In the genomic region with DNA sequence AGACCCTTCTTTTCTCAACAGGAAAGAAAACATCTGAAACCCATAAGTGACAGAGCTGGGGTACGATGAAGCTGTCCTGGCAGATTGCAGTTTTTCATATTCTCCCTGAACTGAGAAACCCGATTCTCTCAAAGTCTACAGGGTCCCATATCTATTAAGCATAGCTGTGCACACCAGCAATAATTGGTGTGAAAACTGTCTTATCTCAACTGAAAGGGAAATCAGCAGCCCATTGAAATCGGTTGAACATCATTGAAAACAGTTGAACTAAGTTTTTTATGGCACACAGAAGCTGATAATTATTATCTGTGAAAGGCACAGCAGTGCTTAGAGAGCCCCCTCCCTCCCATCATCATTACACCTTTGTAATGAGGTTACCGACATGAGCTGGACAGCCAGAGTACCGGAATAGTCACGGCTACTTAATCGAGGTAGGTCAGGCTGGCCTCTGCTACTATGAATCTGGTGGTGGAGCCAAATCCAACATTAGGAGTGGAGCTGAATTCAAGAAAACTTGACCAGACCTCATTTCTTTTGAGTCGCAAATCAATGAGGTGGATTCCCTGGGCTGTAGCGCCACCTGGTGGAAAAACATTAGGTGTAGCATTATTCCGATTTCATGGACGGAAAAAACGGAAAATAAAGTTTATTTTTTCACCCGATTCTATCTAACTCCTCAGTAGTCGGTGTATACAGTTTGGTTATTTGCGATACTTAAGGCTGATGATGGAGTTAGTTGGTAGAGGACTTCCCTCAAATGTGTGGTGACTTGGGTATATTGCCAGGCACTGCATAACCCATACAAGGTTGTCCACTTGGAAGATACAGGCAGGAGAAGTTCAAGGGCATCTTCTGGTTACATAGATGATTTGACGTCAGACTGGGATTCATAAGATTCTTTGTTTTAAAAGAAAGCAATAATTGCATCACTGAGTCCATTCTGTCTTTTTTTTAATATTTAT, we compare ENCODE assay signal across 8 mouse cellular contexts. TPM values are rescaled to one million over a fixed set of nuclear protein-coding genes. Genes with fewer than 3 reads are reported as not detected.
A peak's percentile ranks its signal among the peaks of the same experiment; 100 is the strongest.
DNase-seq lines count a peak whose midpoint lies in the region; ATAC-seq and TF ChIP-seq lines count a peak whose summit lies in the region.

No protein-coding gene starts in this region.

- intact Hi-C loops in heart, adult 2 months (cut with DNase I), result loop anchor here (1.0 to 5.0 kb wide), 5 partner anchors 32 to 168 kb away; a partner anchor contains a TSS

- no peak overlapping the region for H3K4me2 ChIP-seq in midbrain, embryonic 16.5 days (ENCODE audit: low read length)
- peak overlapping the region; percentile 36 for H3K4me2 ChIP-seq in kidney, embryonic 15.5 days
- 0 out of 2 replicates have a peak overlapping the region, but pooled peaks have one; percentile 37 for H3K4me2 ChIP-seq in liver, embryonic 13.5 days
- no peak overlapping the region for H3K4me2 ChIP-seq in neural tube, embryonic 13.5 days

- H3K9me3 ChIP-seq in midbrain, embryonic 10.5 days (replicated peaks), result no peaks in the 10 kb centered on the region
- no peaks in the 10 kb centered on the region for H3K9me3 ChIP-seq in midbrain, embryonic 16.5 days (replicated peaks; ENCODE audit: control insufficient read depth, low read length, poor library complexity, severe bottlenecking)
- H3K9me3 ChIP-seq in kidney, embryonic 15.5 days (replicated peaks), result no peaks in the 10 kb centered on the region
- H3K9me3 ChIP-seq in liver, embryonic 13.5 days (replicated peaks), result no peaks in the 10 kb centered on the region
- H3K9me3 ChIP-seq in neural tube, embryonic 13.5 days, result no peaks in the 10 kb centered on the region

- H3K4me3 ChIP-seq in midbrain, embryonic 10.5 days, result no peak overlapping the region
- no peak overlapping the region for H3K4me3 ChIP-seq in midbrain, embryonic 16.5 days (ENCODE audit: low read depth, low read length)
- H3K4me3 ChIP-seq in heart, adult 2 months, result no peak overlapping the region
- no peak overlapping the region for H3K4me3 ChIP-seq in kidney, embryonic 15.5 days (replicated peaks)
- H3K4me3 ChIP-seq in liver, embryonic 13.5 days (replicated peaks), result no peak overlapping the region
- H3K4me3 ChIP-seq in neural tube, embryonic 13.5 days, result no peak overlapping the region

- no peak for TF ChIP-seq EP300 in heart, adult 2 months (IDR thresholded peaks at IDR 0.05; ENCODE audit: insufficient read depth, low read depth, low read length)

- TF ChIP-seq CTCF in heart, adult 2 months (IDR thresholded peaks at IDR 0.05), result peak; percentile 90

- no peaks in the 10 kb centered on the region for H3K79me2 ChIP-seq in heart, adult 2 months (replicated peaks; ENCODE audit: control insufficient read depth, insufficient read depth, low read length)

- DNase-seq in midbrain, embryonic 10.5 days (ENCODE audit: low spot score), result peak; percentile 65
- peak; percentile 88 for DNase-seq in embryo, embryonic 10.5 days (ENCODE audit: low spot score)
- DNase-seq in heart, adult 2 months, result peak; percentile 56 to 84
- peak; percentile 59 for DNase-seq in liver, embryonic 13.5 days
- DNase-seq in telencephalon, adult 2 months (ENCODE audit: low read depth, low spot score), result peak; percentile 28

- no peaks in the 10 kb centered on the region for H3K27me3 ChIP-seq in midbrain, embryonic 10.5 days (ENCODE audit: low read depth, poor library complexity, severe bottlenecking)
- no peaks in the 10 kb centered on the region for H3K27me3 ChIP-seq in midbrain, embryonic 16.5 days (ENCODE audit: control insufficient read depth, insufficient read depth, low read depth, low read length)
- H3K27me3 ChIP-seq in heart, adult 2 months (ENCODE audit: control insufficient read depth, insufficient read depth, low read length), result no peaks in the 10 kb centered on the region
- H3K27me3 ChIP-seq in kidney, embryonic 15.5 days, result no peaks in the 10 kb centered on the region
- H3K27me3 ChIP-seq in liver, embryonic 13.5 days, result no peaks in the 10 kb centered on the region
- no peaks in the 10 kb centered on the region for H3K27me3 ChIP-seq in neural tube, embryonic 13.5 days

- 28% methylated on average over 16 of the region's 16 CpGs for WGBS in midbrain, embryonic 10.5 days
- WGBS in midbrain, embryonic 16.5 days, result 23% methylated on average over 16 of the region's 16 CpGs
- 13% methylated on average over 16 of the region's 16 CpGs for WGBS in heart, adult 2 months
- 21% methylated on average over 16 of the region's 16 CpGs for WGBS in kidney, embryonic 15.5 days
- 8% methylated on average over 16 of the region's 16 CpGs for WGBS in liver, embryonic 13.5 days (ENCODE audit: insufficient replicate concordance)
- WGBS in neural tube, embryonic 13.5 days, result 26% methylated on average over 16 of the region's 16 CpGs

- H3K4me1 ChIP-seq in midbrain, embryonic 10.5 days, result no peaks in the 10 kb centered on the region
- H3K4me1 ChIP-seq in midbrain, embryonic 16.5 days (ENCODE audit: control insufficient read depth, insufficient read depth, low read length), result no peaks in the 10 kb centered on the region
- H3K4me1 ChIP-seq in heart, adult 2 months (ENCODE audit: control insufficient read depth, insufficient read depth, low read length), result peaks cover 1% of the 10 kb centered on the region
- no peaks in the 10 kb centered on the region for H3K4me1 ChIP-seq in kidney, embryonic 15.5 days
- H3K4me1 ChIP-seq in liver, embryonic 13.5 days (replicated peaks), result peaks cover 2% of the 10 kb centered on the region
- no peaks in the 10 kb centered on the region for H3K4me1 ChIP-seq in neural tube, embryonic 13.5 days (replicated peaks)

- ATAC-seq in midbrain, embryonic 16.5 days, result no peak
- no peak for ATAC-seq in kidney, embryonic 15.5 days (replicated peaks; ENCODE audit: low FRiP score)
- peak; percentile 61; the same call in 1 of the 2 replicates for ATAC-seq in liver, embryonic 13.5 days (ENCODE audit: low read depth)
- peak; percentile 36; the same call in 1 of the 2 replicates for ATAC-seq in neural tube, embryonic 13.5 days (ENCODE audit: low read depth)

- TF ChIP-seq POLR2A in heart, adult 2 months (IDR thresholded peaks at IDR 0.05; ENCODE audit: insufficient read depth, low read depth, low read length), result no peak

- no peak overlapping the region for H3K9ac ChIP-seq in midbrain, embryonic 16.5 days (ENCODE audit: low read depth, low read length)
- no peak overlapping the region for H3K9ac ChIP-seq in heart, adult 2 months (ENCODE audit: low read depth, low read length)
- H3K9ac ChIP-seq in kidney, embryonic 15.5 days, result no peak overlapping the region
- no peak overlapping the region for H3K9ac ChIP-seq in liver, embryonic 13.5 days
- H3K9ac ChIP-seq in neural tube, embryonic 13.5 days, result no peak overlapping the region

- no peak overlapping the region for H3K27ac ChIP-seq in midbrain, embryonic 10.5 days (replicated peaks)
- H3K27ac ChIP-seq in midbrain, embryonic 16.5 days (ENCODE audit: low read length), result no peak overlapping the region
- no peak overlapping the region for H3K27ac ChIP-seq in heart, adult 2 months
- no peak overlapping the region for H3K27ac ChIP-seq in kidney, embryonic 15.5 days
- no peak overlapping the region for H3K27ac ChIP-seq in liver, embryonic 13.5 days
- no peak overlapping the region for H3K27ac ChIP-seq in neural tube, embryonic 13.5 days (replicated peaks)

- H3K36me3 ChIP-seq in midbrain, embryonic 10.5 days, result no peaks in the 10 kb centered on the region
- H3K36me3 ChIP-seq in midbrain, embryonic 16.5 days (ENCODE audit: control insufficient read depth, insufficient read depth, low read length), result no peaks in the 10 kb centered on the region
- H3K36me3 ChIP-seq in heart, adult 2 months (ENCODE audit: control insufficient read depth, insufficient read depth, low read length), result no peaks in the 10 kb centered on the region
- H3K36me3 ChIP-seq in kidney, embryonic 15.5 days, result no peaks in the 10 kb centered on the region
- H3K36me3 ChIP-seq in liver, embryonic 13.5 days, result no peaks in the 10 kb centered on the region
- H3K36me3 ChIP-seq in neural tube, embryonic 13.5 days, result no peaks in the 10 kb centered on the region

RNA-seq across cellular contexts. Expression of a gene that starts 2.7 kb away (rescaled TPM):
- 70.6 and 74.5 TPM in 2 replicates for polyA plus RNA-seq in midbrain, embryonic 10.5 days (2016; fragmentation: Nextera tagmentation; extraction: Ambion mirVana)
- 48.7 and 53.2 TPM in 2 replicates for polyA plus RNA-seq in midbrain, embryonic 16.5 days (2015; fragmentation: Nextera tagmentation; extraction: Ambion mirVana)
- 100 to 1,000 TPM; 151 to 170 TPM for total RNA-seq in heart, adult 2 months (2021)
- polyA plus RNA-seq in heart, adult 2 months (2012; rRNA removed), result 39.8 and 40.5 TPM in 2 replicates
- polyA plus RNA-seq in kidney, embryonic 15.5 days (2015; fragmentation: Nextera tagmentation; extraction: Ambion mirVana), result 86.5 and 90.2 TPM in 2 replicates
- polyA plus RNA-seq in liver, embryonic 13.5 days (2015; fragmentation: Nextera tagmentation; extraction: Ambion mirVana), result 28.4 and 33.6 TPM in 2 replicates
- polyA plus RNA-seq in neural tube, embryonic 13.5 days (2015; fragmentation: Nextera tagmentation; extraction: Ambion mirVana), result 71.4 and 75.0 TPM in 2 replicates

RNA-seq across cellular contexts. Expression of a gene that starts 17.4 kb away (rescaled TPM):
- polyA plus RNA-seq in midbrain, embryonic 10.5 days (2016; fragmentation: Nextera tagmentation; extraction: Ambion mirVana), result 33.3 and 36.6 TPM in 2 replicates
- polyA plus RNA-seq in midbrain, embryonic 16.5 days (2015; fragmentation: Nextera tagmentation; extraction: Ambion mirVana), result 22.9 and 27.8 TPM in 2 replicates
- total RNA-seq in heart, adult 2 months (2021), result 10 to 100 TPM in 1 of 2 experiments, 1 to 10 TPM in 1; 8.9 to 10.9 TPM
- polyA plus RNA-seq in heart, adult 2 months (2012; rRNA removed), result 2.9 and 3.9 TPM in 2 replicates
- 25.3 and 26.4 TPM in 2 replicates for polyA plus RNA-seq in kidney, embryonic 15.5 days (2015; fragmentation: Nextera tagmentation; extraction: Ambion mirVana)
- polyA plus RNA-seq in liver, embryonic 13.5 days (2015; fragmentation: Nextera tagmentation; extraction: Ambion mirVana), result 16.4 and 23.7 TPM in 2 replicates
- 28.0 and 31.7 TPM in 2 replicates for polyA plus RNA-seq in neural tube, embryonic 13.5 days (2015; fragmentation: Nextera tagmentation; extraction: Ambion mirVana)

Comparison
In these comparisons a context has a peak if more than half of its experiments do, and no peak if none do; other contexts are left out.
1. DNase-seq: peak in every context shown above with its lines; median percentile 88 in embryo, embryonic 10.5 days; 70 in heart, adult 2 months; 65 in midbrain, embryonic 10.5 days; 59 in liver, embryonic 13.5 days; 28 in telencephalon, adult 2 months.
2. ATAC-seq: peak in liver, embryonic 13.5 days (single experiment) and neural tube, embryonic 13.5 days (single experiment); none in midbrain, embryonic 16.5 days (single experiment) and kidney, embryonic 15.5 days (single experiment).
3. H3K4me2 ChIP-seq: peak in kidney, embryonic 15.5 days (single experiment) and liver, embryonic 13.5 days (single experiment); none in midbrain, embryonic 16.5 days (single experiment) and neural tube, embryonic 13.5 days (single experiment).